Mouse (Mus musculus) lung, embryonic 14.5 days (tissue): ENCODE measurements around the gene Acsm2. TPM values are rescaled to one million over a fixed set of nuclear protein-coding genes. Genes with fewer than 3 reads are reported as not detected.

Experiments used
- ATAC-seq: fragments of 200-750 bp; cut with Nextera tagmentation; 2 replicates; pipeline ENCODE4 v1.8.0; 2017; ENCODE audit warnings: mild to moderate bottlenecking, moderate TSS enrichment, moderate library complexity; ENCODE audit not compliant: insufficient read depth
- DNase-seq: peaks from one replicate; pipeline ENCODE4 v3.0.0-alpha.2; 2015
- H3K27ac ChIP-seq: fragments of 300-500 bp; sonication (generic); 2 replicates; pipeline ENCODE4 v1.5.1; 2014; ENCODE audit warnings: low read depth, mild to moderate bottlenecking, moderate library complexity
- H3K27me3 ChIP-seq: fragments of 300-500 bp; sonication (generic); 2 replicates; pipeline ENCODE4 v1.6.1; 2014; ENCODE audit warnings: low read length, control low read depth; ENCODE audit not compliant: insufficient read depth
- H3K36me3 ChIP-seq: fragments of 300-500 bp; sonication (generic); 2 replicates; pipeline ENCODE4 v1.6.1; 2014; ENCODE audit warnings: control low read depth; ENCODE audit not compliant: insufficient read depth
- H3K4me1 ChIP-seq: fragments of 300-500 bp; sonication (generic); 2 replicates; pipeline ENCODE4 v1.6.1; 2014; ENCODE audit warnings: antibody characterized with exemption, control low read depth; ENCODE audit not compliant: insufficient read depth
- H3K4me2 ChIP-seq: fragments of 300-500 bp; sonication (generic); 2 replicates; pipeline ENCODE4 v1.6.1; 2014; ENCODE audit warnings: mild to moderate bottlenecking
- H3K4me3 ChIP-seq: fragments of 300-500 bp; sonication (generic); 2 replicates; pipeline ENCODE4 v1.5.1; 2014; ENCODE audit warnings: low read depth, low read length
- H3K9ac ChIP-seq: fragments of 300-500 bp; sonication (generic); 2 replicates; pipeline ENCODE4 v1.6.1; 2014
- H3K9me3 ChIP-seq: fragments of 300-500 bp; sonication (generic); 2 replicates; pipeline ENCODE4 v1.6.1; 2016; ENCODE audit warnings: low read depth, low read length, control low read depth
- CTCF ChIP-seq: IDR thresholded peaks from 2 replicates; pipeline ENCODE4 v1.5.1; 2016; ENCODE audit warnings: antibody characterized with exemption, low read depth
- WGBS: fragments of 180-500 bp; shearing (Covaris S2); extraction: QIAGEN DNeasy Blood & Tissue Kit; methylation state at CpG from one replicate; pipeline ENCODE4 v1.1.7; 2014; 5-methylcytosine and 5-hydroxymethylcytosine counted together
- polyA plus RNA-seq: library from polyadenylated mRNA; unstranded; fragments of >200 nt; fragmentation: Nextera tagmentation; extraction: Ambion mirVana; gene quantifications from 2 replicates; pipeline ENCODE4 v1.2.1, GENCODE M21; 2014

Acsm2 gene
- polyA plus RNA-seq, 1 experiment from 2014 or later: not detected

GRCm38 (mm10) chr7:119521816-119522215, 32.3 kb upstream of the Acsm2 start:
- no peak for TF ChIP-seq CTCF
- 72% methylated on average over 3 of the region's 3 CpGs for WGBS
- H3K4me2 ChIP-seq: no peak overlapping the region
- no peak overlapping the region for H3K9ac ChIP-seq
- no peaks in the 10 kb centered on the region for H3K36me3 ChIP-seq
- H3K27me3 ChIP-seq: no peaks in the 10 kb centered on the region
- H3K4me1 ChIP-seq: no peaks in the 10 kb centered on the region
- no peak for ATAC-seq
- no peak overlapping the region for H3K4me3 ChIP-seq
- no peak for DNase-seq
- no peak overlapping the region for H3K27ac ChIP-seq
- H3K9me3 ChIP-seq: no peaks in the 10 kb centered on the region

GRCm38 (mm10) chr7:119522385-119522784, 31.8 kb upstream of the Acsm2 start:
- H3K4me2 ChIP-seq: no peak overlapping the region
- H3K4me3 ChIP-seq: no peak overlapping the region
- no peaks in the 10 kb centered on the region for H3K4me1 ChIP-seq
- WGBS: 84% methylated on average over 1 of the region's 1 CpGs
- no peak overlapping the region for H3K9ac ChIP-seq
- no peak overlapping the region for H3K27ac ChIP-seq
- H3K9me3 ChIP-seq: no peaks in the 10 kb centered on the region
- DNase-seq (no peak), ATAC-seq (no peak)
- TF ChIP-seq CTCF: no peak
- H3K27me3 ChIP-seq: no peaks in the 10 kb centered on the region
- H3K36me3 ChIP-seq: no peaks in the 10 kb centered on the region

GRCm38 (mm10) chr7:119523389-119523788, 30.8 kb upstream of the Acsm2 start, which contains the start of gene Pdilt:
Gene Pdilt (minus strand): TSS chr7:119523489.
- no peaks in the 10 kb centered on the region for H3K9me3 ChIP-seq
- no peak for TF ChIP-seq CTCF
- H3K4me1 ChIP-seq: no peaks in the 10 kb centered on the region
- DNase-seq: no peak
- no peaks in the 10 kb centered on the region for H3K27me3 ChIP-seq
- no peak within 1 kb of the TSS for H3K4me2 ChIP-seq
- no peak within 1 kb of the TSS for H3K27ac ChIP-seq
- H3K9ac ChIP-seq: no peak within 1 kb of the TSS
- 65% methylated on average over 4 of the region's 4 CpGs for WGBS
- no peak within 1 kb of the TSS for H3K4me3 ChIP-seq
- ATAC-seq: no peak
- H3K36me3 ChIP-seq: no peaks in the 10 kb centered on the region

- Histone ChIP-seq H3K4me2 (no peak overlapping the region), H3K9ac (no peak overlapping the region), H3K9me3 (no peaks in the 10 kb centered on the region), H3K27ac (no peak overlapping the region), H3K4me1 (no peaks in the 10 kb centered on the region), H3K27me3 (no peaks in the 10 kb centered on the region), H3K36me3 (no peaks in the 10 kb centered on the region), H3K4me3 (no peak overlapping the region)
- 20% methylated on average over 2 of the region's 2 CpGs for WGBS
- DNase-seq: no peak
- no peak for ATAC-seq
- TF ChIP-seq CTCF: no peak
Observed at GRCm38 (mm10) chr7:119525881-119526281, 28.3 kb upstream of the Acsm2 start.

- WGBS: 70% methylated on average over 13 of the region's 13 CpGs
- DNase-seq: no peak
- Histone ChIP-seq H3K36me3 (no peaks in the 10 kb centered on the region), H3K4me3 (no peak overlapping the region), H3K9me3 (no peaks in the 10 kb centered on the region), H3K27me3 (no peaks in the 10 kb centered on the region), H3K4me2 (no peak overlapping the region), H3K27ac (no peak overlapping the region), H3K4me1 (no peaks in the 10 kb centered on the region), H3K9ac (no peak overlapping the region)
- TF ChIP-seq CTCF: no peak
- ATAC-seq: no peak
Observed at GRCm38 (mm10) chr7:119526486-119526885, 27.7 kb upstream of the Acsm2 start.

GRCm38 (mm10) chr7:119527135-119527534, 27.0 kb upstream of the Acsm2 start:
- DNase-seq (no peak), ATAC-seq (no peak)
- Histone ChIP-seq H3K4me2 (no peak overlapping the region), H3K9me3 (no peaks in the 10 kb centered on the region), H3K4me3 (no peak overlapping the region), H3K9ac (no peak overlapping the region), H3K36me3 (no peaks in the 10 kb centered on the region), H3K27ac (no peak overlapping the region), H3K4me1 (no peaks in the 10 kb centered on the region), H3K27me3 (no peaks in the 10 kb centered on the region)
- no peak for TF ChIP-seq CTCF
- WGBS: 71% methylated on average over 1 of the region's 1 CpGs

- no peak overlapping the region for H3K4me3 ChIP-seq
- H3K9ac ChIP-seq: no peak overlapping the region
- no peaks in the 10 kb centered on the region for H3K4me1 ChIP-seq
- ATAC-seq (no peak), DNase-seq (no peak)
- TF ChIP-seq CTCF: no peak
- no peaks in the 10 kb centered on the region for H3K36me3 ChIP-seq
- 66% methylated on average over 2 of the region's 2 CpGs for WGBS
- no peak overlapping the region for H3K27ac ChIP-seq
- no peaks in the 10 kb centered on the region for H3K9me3 ChIP-seq
- H3K27me3 ChIP-seq: no peaks in the 10 kb centered on the region
- H3K4me2 ChIP-seq: no peak overlapping the region
Observed at GRCm38 (mm10) chr7:119527548-119527947, 26.6 kb upstream of the Acsm2 start.

GRCm38 (mm10) chr7:119528617-119529016, 25.5 kb upstream of the Acsm2 start:
- Histone ChIP-seq H3K4me2 (no peak overlapping the region), H3K4me1 (no peaks in the 10 kb centered on the region), H3K36me3 (no peaks in the 10 kb centered on the region), H3K27ac (no peak overlapping the region), H3K27me3 (no peaks in the 10 kb centered on the region), H3K9ac (no peak overlapping the region), H3K4me3 (no peak overlapping the region), H3K9me3 (no peaks in the 10 kb centered on the region)
- TF ChIP-seq CTCF: no peak
- 69% methylated on average over 7 of the region's 7 CpGs for WGBS
- no peak for ATAC-seq
- no peak for DNase-seq
